16 mouse cellular contexts compared by ENCODE assay signal in the genomic region with DNA sequence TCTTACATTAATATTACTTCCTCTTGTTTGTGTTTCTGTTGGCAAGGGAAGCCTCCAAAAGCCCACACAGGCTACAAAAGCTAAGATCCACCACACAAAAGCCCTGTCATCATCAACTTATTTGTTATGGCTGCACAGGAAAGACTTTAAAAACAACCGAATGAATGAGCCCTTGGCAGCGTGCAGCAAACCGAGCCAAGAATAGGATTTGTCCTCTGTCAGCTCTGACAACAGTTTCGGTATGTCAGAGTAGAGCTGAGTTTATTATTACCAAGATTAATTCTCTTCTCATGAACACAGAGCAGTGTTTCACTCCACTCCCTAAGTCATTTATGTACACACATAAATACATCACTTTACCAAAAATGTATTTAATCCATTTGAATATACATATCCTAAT.
DNase-seq lines count a peak whose midpoint lies in the region; ATAC-seq and TF ChIP-seq lines count a peak whose summit lies in the region.
"Had no signal": no experiment of that assay in that cellular context is flagged by ENCODE, and none has a peak within 500 bp of the region (broad histone marks: within the 10 kb centered on the region; RNA-seq: fewer than 3 reads in every experiment).

No protein-coding gene starts in this region.

- no peaks in the 10 kb centered on the region for H3K9me3 ChIP-seq in forebrain, embryonic 16.5 days (ENCODE audit: control insufficient read depth, low read length)
- no peaks in the 10 kb centered on the region for H3K9me3 ChIP-seq in forebrain, embryonic 13.5 days (replicated peaks)
- H3K9me3 ChIP-seq in midbrain, embryonic 13.5 days = no peaks in the 10 kb centered on the region
- H3K9me3 ChIP-seq in midbrain, embryonic 11.5 days (ENCODE audit: control insufficient read depth, low read length) = no peaks in the 10 kb centered on the region
- H3K9me3 ChIP-seq in stomach, embryonic 16.5 days (replicated peaks; ENCODE audit: control insufficient read depth, low read length) = no peaks in the 10 kb centered on the region
- H3K9me3 ChIP-seq: limb, embryonic 13.5 days; liver, embryonic 15.5 days; neural tube, embryonic 13.5 days had no signal

- peak; percentile 10 for DNase-seq in kidney, adult 2 months
- DNase-seq in kidney, postnatal 25 days = no peak
- no peak for DNase-seq in midbrain, embryonic 11.5 days (ENCODE audit: low spot score, missing footprints)
- DNase-seq: adrenal gland, postnatal 36 days; cerebellum, postnatal 14 days; layer of hippocampus, adult 9-11 months; thymus, postnatal 14 days had no signal

- H3K4me1 ChIP-seq in forebrain, embryonic 16.5 days (replicated peaks; ENCODE audit: control insufficient read depth, insufficient read depth, low read length) = peaks cover 11% of the 10 kb centered on the region; the same call in 1 of the 2 replicates
- H3K4me1 ChIP-seq in forebrain, embryonic 13.5 days = peaks cover 9% of the 10 kb centered on the region
- H3K4me1 ChIP-seq in kidney, adult 2 months (ENCODE audit: control insufficient read depth, insufficient read depth, low read length) = no peaks in the 10 kb centered on the region
- 0 out of 2 replicates have a peak, but pooled peaks cover 4% of the 10 kb centered on the region for H3K4me1 ChIP-seq in midbrain, embryonic 13.5 days (replicated peaks)
- H3K4me1 ChIP-seq in midbrain, embryonic 11.5 days (ENCODE audit: control insufficient read depth, insufficient read depth, low read length) = no peaks in the 10 kb centered on the region
- H3K4me1 ChIP-seq in stomach, embryonic 16.5 days (ENCODE audit: control insufficient read depth, insufficient read depth, low read length) = peaks cover 10% of the 10 kb centered on the region
- H3K4me1 ChIP-seq: limb, embryonic 13.5 days; liver, embryonic 15.5 days; neural tube, embryonic 13.5 days had no signal

- H3K9ac ChIP-seq in forebrain, embryonic 16.5 days (replicated peaks; ENCODE audit: low read depth, low read length) = no peak overlapping the region
- H3K9ac ChIP-seq in forebrain, embryonic 13.5 days = no peak overlapping the region
- no peak overlapping the region for H3K9ac ChIP-seq in midbrain, embryonic 13.5 days (replicated peaks)
- H3K9ac ChIP-seq in midbrain, embryonic 11.5 days (ENCODE audit: low read length) = no peak overlapping the region
- H3K9ac ChIP-seq in stomach, embryonic 16.5 days (ENCODE audit: low read length) = no peak overlapping the region
- H3K9ac ChIP-seq: limb, embryonic 13.5 days; liver, embryonic 15.5 days; neural tube, embryonic 13.5 days had no signal

- H3K4me3 ChIP-seq in forebrain, embryonic 16.5 days (replicated peaks; ENCODE audit: low read length) = no peak overlapping the region
- H3K4me3 ChIP-seq in forebrain, embryonic 13.5 days = no peak overlapping the region
- no peak overlapping the region for H3K4me3 ChIP-seq in kidney, adult 2 months (ENCODE audit: insufficient read depth, low read depth, low read length)
- no peak overlapping the region for H3K4me3 ChIP-seq in midbrain, embryonic 13.5 days (replicated peaks)
- no peak overlapping the region for H3K4me3 ChIP-seq in midbrain, embryonic 11.5 days (ENCODE audit: low read depth, low read length)
- no peak overlapping the region for H3K4me3 ChIP-seq in stomach, embryonic 16.5 days (replicated peaks; ENCODE audit: low read length)
- H3K4me3 ChIP-seq: limb, embryonic 13.5 days; liver, embryonic 15.5 days; neural tube, embryonic 13.5 days had no signal

- H3K27ac ChIP-seq in forebrain, embryonic 16.5 days (ENCODE audit: low read length) = 0 out of 2 replicates have a peak overlapping the region, but pooled peaks have one; percentile 28
- no peak overlapping the region for H3K27ac ChIP-seq in forebrain, embryonic 13.5 days
- H3K27ac ChIP-seq in kidney, adult 2 months (ENCODE audit: insufficient read depth, low read depth, low read length) = no peak overlapping the region
- 0 out of 2 replicates have a peak overlapping the region, but pooled peaks have one; percentile 14 for H3K27ac ChIP-seq in midbrain, embryonic 13.5 days
- H3K27ac ChIP-seq in midbrain, embryonic 11.5 days (ENCODE audit: low read depth, low read length) = no peak overlapping the region
- peak overlapping the region; percentile 22; the same call in 1 of the 2 replicates for H3K27ac ChIP-seq in stomach, embryonic 16.5 days (ENCODE audit: low read length)
- H3K27ac ChIP-seq: limb, embryonic 13.5 days; liver, embryonic 15.5 days; neural tube, embryonic 13.5 days had no signal

- H3K4me2 ChIP-seq in forebrain, embryonic 16.5 days (ENCODE audit: low read length) = no peak overlapping the region
- no peak overlapping the region for H3K4me2 ChIP-seq in forebrain, embryonic 13.5 days
- H3K4me2 ChIP-seq in midbrain, embryonic 13.5 days (replicated peaks) = no peak overlapping the region
- H3K4me2 ChIP-seq in midbrain, embryonic 11.5 days = no peak overlapping the region
- H3K4me2 ChIP-seq in stomach, embryonic 16.5 days (ENCODE audit: low read depth, low read length) = no peak overlapping the region
- H3K4me2 ChIP-seq: limb, embryonic 13.5 days; liver, embryonic 15.5 days; neural tube, embryonic 13.5 days had no signal

- TF ChIP-seq CTCF in kidney, adult 2 months (conservative IDR thresholded peaks at IDR 0.05; ENCODE audit: insufficient read depth, insufficient read length, low read depth, low read length) = no peak

- no peaks in the 10 kb centered on the region for H3K27me3 ChIP-seq in forebrain, embryonic 16.5 days (replicated peaks; ENCODE audit: control insufficient read depth, insufficient read depth, low read length)
- H3K27me3 ChIP-seq in forebrain, embryonic 13.5 days = no peaks in the 10 kb centered on the region
- H3K27me3 ChIP-seq in kidney, adult 2 months (replicated peaks; ENCODE audit: control insufficient read depth, insufficient read depth, low read length) = no peaks in the 10 kb centered on the region
- 0 out of 2 replicates have a peak, but pooled peaks cover 2% of the 10 kb centered on the region for H3K27me3 ChIP-seq in midbrain, embryonic 13.5 days
- H3K27me3 ChIP-seq in midbrain, embryonic 11.5 days (ENCODE audit: control insufficient read depth, insufficient read depth, low read length) = no peaks in the 10 kb centered on the region
- no peaks in the 10 kb centered on the region for H3K27me3 ChIP-seq in stomach, embryonic 16.5 days (ENCODE audit: control insufficient read depth, insufficient read depth, low read length)
- H3K27me3 ChIP-seq: limb, embryonic 13.5 days; liver, embryonic 15.5 days; neural tube, embryonic 13.5 days had no signal

- peak; percentile 32; the same call in 1 of the 2 replicates for ATAC-seq in forebrain, embryonic 16.5 days
- ATAC-seq in forebrain, embryonic 13.5 days = no peak
- ATAC-seq in midbrain, embryonic 13.5 days = no peak
- ATAC-seq in midbrain, embryonic 11.5 days (ENCODE audit: low FRiP score) = no peak
- ATAC-seq in stomach, embryonic 16.5 days (ENCODE audit: insufficient read depth, low FRiP score) = peak; percentile 86
- ATAC-seq: inflammation-experienced regulatory T-cells, adult 6 months; Patski had no signal

- no peak for TF ChIP-seq POLR2A in kidney, adult 2 months (IDR thresholded peaks at IDR 0.05; ENCODE audit: low read depth, low read length)

- WGBS in forebrain, embryonic 16.5 days = 5% methylated on average over 4 of the region's 4 CpGs
- 25% methylated on average over 4 of the region's 4 CpGs for WGBS in forebrain, embryonic 13.5 days
- WGBS in kidney, adult 2 months = 3% methylated on average over 4 of the region's 4 CpGs
- 41% methylated on average over 4 of the region's 4 CpGs for WGBS in midbrain, embryonic 13.5 days
- WGBS in midbrain, embryonic 11.5 days = 73% methylated on average over 4 of the region's 4 CpGs
- 18% methylated on average over 4 of the region's 4 CpGs for WGBS in stomach, embryonic 16.5 days

- no peaks in the 10 kb centered on the region for H3K36me3 ChIP-seq in forebrain, embryonic 16.5 days (ENCODE audit: control insufficient read depth, insufficient read depth)
- H3K36me3 ChIP-seq in forebrain, embryonic 13.5 days (ENCODE audit: poor library complexity, severe bottlenecking) = no peaks in the 10 kb centered on the region
- H3K36me3 ChIP-seq in kidney, adult 2 months (ENCODE audit: control insufficient read depth, insufficient read depth, low read length) = no peaks in the 10 kb centered on the region
- no peaks in the 10 kb centered on the region for H3K36me3 ChIP-seq in midbrain, embryonic 13.5 days
- no peaks in the 10 kb centered on the region for H3K36me3 ChIP-seq in midbrain, embryonic 11.5 days (ENCODE audit: control insufficient read depth, insufficient read depth, low read length)
- H3K36me3 ChIP-seq in stomach, embryonic 16.5 days (ENCODE audit: control insufficient read depth, insufficient read depth, low read length) = no peaks in the 10 kb centered on the region
- H3K36me3 ChIP-seq: limb, embryonic 13.5 days; liver, embryonic 15.5 days; neural tube, embryonic 13.5 days had no signal

Comparison
In these comparisons a context has a peak if more than half of its experiments do, and no peak if none do; other contexts are left out.
1. ATAC-seq: peak in forebrain, embryonic 16.5 days (single experiment) and stomach, embryonic 16.5 days (single experiment); none in forebrain, embryonic 13.5 days (single experiment), midbrain, embryonic 13.5 days (single experiment) and midbrain, embryonic 11.5 days (single experiment).
2. H3K27ac ChIP-seq: peak in forebrain, embryonic 16.5 days (single experiment), midbrain, embryonic 13.5 days (single experiment) and stomach, embryonic 16.5 days (single experiment); none in forebrain, embryonic 13.5 days (single experiment), kidney, adult 2 months (single experiment) and midbrain, embryonic 11.5 days (single experiment).